Mouse (Mus musculus): ENCODE results near the gene 5430419D17Rik. TPM values are rescaled to one million over a fixed set of nuclear protein-coding genes. Genes with fewer than 3 reads are reported as not detected.

5430419D17Rik gene
- polyA plus RNA-seq, 1 experiment: 0.04 TPM

DNA sequence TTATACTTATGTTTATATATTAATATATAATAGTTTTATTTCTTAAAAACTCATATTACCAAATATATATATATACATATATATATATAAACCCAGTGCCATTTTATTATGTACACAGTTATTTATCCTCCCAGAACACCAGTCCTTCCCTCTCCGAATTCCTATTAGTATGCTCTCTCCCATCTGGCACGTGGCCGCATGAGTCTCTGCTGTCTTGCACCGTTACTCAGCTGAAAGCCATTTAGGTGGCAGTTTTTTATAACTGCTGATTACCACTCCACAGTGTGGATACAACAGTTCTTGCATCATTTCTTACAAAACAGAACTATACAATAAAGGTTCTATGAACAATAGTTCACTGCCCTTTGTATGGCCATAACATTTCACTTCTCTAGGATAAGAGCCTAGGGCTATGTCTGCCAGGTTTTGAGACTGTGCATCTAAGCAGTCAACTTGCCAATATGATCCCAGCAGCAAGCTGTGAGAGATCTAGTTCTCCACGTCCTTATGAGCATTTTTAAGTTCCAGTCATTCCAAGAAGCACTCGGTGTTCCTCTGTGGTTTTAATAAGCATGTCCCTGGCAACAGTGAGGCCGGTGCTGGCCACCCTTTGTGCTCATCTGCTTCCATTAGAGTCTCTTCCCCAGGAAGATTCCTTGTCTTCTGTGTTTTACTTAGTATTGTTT, 171.8 kb downstream of the 5430419D17Rik start:
- TF ChIP-seq TCF12 (IDR thresholded peaks at IDR 0.05; ENCODE audit: insufficient read depth, poor library complexity, severe bottlenecking): no peak
- TF ChIP-seq MYOD1 (IDR thresholded peaks at IDR 0.05; ENCODE audit: control insufficient read depth in 1 of 3, insufficient read length in 2 of 3, low read depth in 2 of 3): no peak
- no peak for TF ChIP-seq MYOG (IDR thresholded peaks at IDR 0.05; ENCODE audit: control insufficient read depth in 1 of 3, insufficient read depth in 1 of 3, insufficient read length in 2 of 3, low read depth in 2 of 3)
- TF ChIP-seq POLR2A (IDR thresholded peaks at IDR 0.05; ENCODE audit: insufficient read length, low read depth): no peak
- TF ChIP-seq E2F4 (IDR thresholded peaks at IDR 0.05; ENCODE audit: insufficient read depth): no peak
- no peak for TF ChIP-seq SRF (IDR thresholded peaks at IDR 0.05; ENCODE audit: control insufficient read depth, insufficient read length, low read depth)
- no peak for TF ChIP-seq POLR2AphosphoS2 (IDR thresholded peaks at IDR 0.05; ENCODE audit: insufficient read length, low read depth)
- no peak for TF ChIP-seq REST (IDR thresholded peaks at IDR 0.05; ENCODE audit: insufficient read depth, insufficient read length)
- H3K4me3 ChIP-seq: no peak overlapping the region
- no peaks in the 10 kb centered on the region for H3K27me3 ChIP-seq (ENCODE audit: control insufficient read depth, insufficient read depth, insufficient read length)
- H3K79me2 ChIP-seq (ENCODE audit: control insufficient read depth, insufficient read depth): no peaks in the 10 kb centered on the region
- H3K4me2 ChIP-seq (ENCODE audit: low read depth): no peak overlapping the region
- H3K36me3 ChIP-seq (ENCODE audit: control insufficient read depth, insufficient read depth): peaks cover 28% of the 10 kb centered on the region
- no peak overlapping the region for H3ac ChIP-seq (ENCODE audit: control insufficient read depth, insufficient read length)

Other genes with a start within 250 kb of the 5430419D17Rik start
- gene Htra1, start 238.3 kb upstream of the 5430419D17Rik start, polyA plus RNA-seq (2012; fragmentation: generic; extraction: Trizol): 176 TPM
- not detected for gene Dmbt1, start 142.3 kb upstream of the 5430419D17Rik start, polyA plus RNA-seq (2012; fragmentation: generic; extraction: Trizol)
- gene 4933402N03Rik, start 28.1 kb upstream of the 5430419D17Rik start, polyA plus RNA-seq (2012; fragmentation: generic; extraction: Trizol): not detected
- not detected for gene Cuzd1, start 147.9 kb downstream of the 5430419D17Rik start, polyA plus RNA-seq (2012; fragmentation: generic; extraction: Trizol)
- not detected for gene Fam24b, start 155.1 kb downstream of the 5430419D17Rik start, polyA plus RNA-seq (2012; fragmentation: generic; extraction: Trizol)
- gene Fam24a, start 159.5 kb downstream of the 5430419D17Rik start, polyA plus RNA-seq (2012; fragmentation: generic; extraction: Trizol): not detected
- gene 2310057M21Rik, start 188.4 kb downstream of the 5430419D17Rik start, polyA plus RNA-seq (2012; fragmentation: generic; extraction: Trizol): 9.7 TPM
- 19.6 TPM for gene Pstk, start 196.7 kb downstream of the 5430419D17Rik start, polyA plus RNA-seq (2012; fragmentation: generic; extraction: Trizol)
- gene Ikzf5, start 236.1 kb downstream of the 5430419D17Rik start, polyA plus RNA-seq (2012; fragmentation: generic; extraction: Trizol): 4.3 TPM
- 14.7 TPM for gene Acadsb, start 236.2 kb downstream of the 5430419D17Rik start, polyA plus RNA-seq (2012; fragmentation: generic; extraction: Trizol)